Mouse (Mus musculus): ENCODE measurements around the gene Irf2bp1. TPM values are rescaled to one million over a fixed set of nuclear protein-coding genes. Genes with fewer than 3 reads are reported as not detected.
A peak's percentile ranks its signal among the peaks of the same experiment; 100 is the strongest.

The Irf2bp1 gene
- polyA plus RNA-seq, 1 experiment: 53.2 TPM

- peaks cover 52% of the 10 kb centered on the region for H3K36me3 ChIP-seq (replicated peaks; ENCODE audit: low read length)
- no peaks in the 10 kb centered on the region for H3K9me3 ChIP-seq
- H3K4me3 ChIP-seq (replicated peaks): no peak overlapping the region
- TF ChIP-seq GATA1 (IDR thresholded peaks at IDR 0.05; ENCODE audit: borderline replicate concordance, low read length) (no peak), FLI1 (IDR thresholded peaks at IDR 0.05; ENCODE audit: low read length) (no peak)
- peaks cover 40% of the 10 kb centered on the region for H3K27me3 ChIP-seq (replicated peaks)
- H3K4me1 ChIP-seq: peaks cover 37% of the 10 kb centered on the region
Observed at GRCm38 (mm10) chr7:18993036-18993435, 10.8 kb upstream of the Irf2bp1 start.

- H3K4me3 ChIP-seq (replicated peaks): no peak overlapping the region
- H3K36me3 ChIP-seq (replicated peaks; ENCODE audit: low read length): peaks cover 47% of the 10 kb centered on the region
- no peaks in the 10 kb centered on the region for H3K9me3 ChIP-seq
- peaks cover 54% of the 10 kb centered on the region for H3K4me1 ChIP-seq
- TF ChIP-seq FLI1 (IDR thresholded peaks at IDR 0.05; ENCODE audit: low read length): no peak
- TF ChIP-seq GATA1 (IDR thresholded peaks at IDR 0.05; ENCODE audit: borderline replicate concordance, low read length): no peak
- H3K27me3 ChIP-seq (replicated peaks): peaks cover under 1% of the 10 kb centered on the region
Observed at GRCm38 (mm10) chr7:18998835-18999234, 5.0 kb upstream of the Irf2bp1 start.

GRCm38 (mm10) chr7:19000421-19000820, 3.4 kb upstream of the Irf2bp1 start:
- peak overlapping the region; percentile 92 for H3K4me3 ChIP-seq (replicated peaks)

GRCm38 (mm10) chr7:19001066-19001806, 2.6 kb upstream of the Irf2bp1 start:
- Histone ChIP-seq H3K36me3 (replicated peaks; ENCODE audit: low read length) (peaks cover 40% of the 10 kb centered on the region), H3K4me1 (peaks cover 74% of the 10 kb centered on the region), H3K4me3 (replicated peaks) (peak overlapping the region; percentile 92), H3K27me3 (replicated peaks) (no peaks in the 10 kb centered on the region), H3K9me3 (no peaks in the 10 kb centered on the region)
- TF ChIP-seq GATA1 (IDR thresholded peaks at IDR 0.05; ENCODE audit: borderline replicate concordance, low read length): no peak
- no peak for TF ChIP-seq FLI1 (IDR thresholded peaks at IDR 0.05; ENCODE audit: low read length)

More at GRCm38 (mm10) chr7:19000421-19000820, 3.4 kb upstream of the Irf2bp1 start:
- Histone ChIP-seq H3K27me3 (replicated peaks) (no peaks in the 10 kb centered on the region), H3K9me3 (no peaks in the 10 kb centered on the region), H3K4me1 (peaks cover 66% of the 10 kb centered on the region), H3K36me3 (replicated peaks; ENCODE audit: low read length) (peaks cover 40% of the 10 kb centered on the region)
- TF ChIP-seq FLI1 (IDR thresholded peaks at IDR 0.05; ENCODE audit: low read length) (no peak), GATA1 (IDR thresholded peaks at IDR 0.05; ENCODE audit: borderline replicate concordance, low read length) (no peak)

- H3K9me3 ChIP-seq: no peaks in the 10 kb centered on the region
- H3K27me3 ChIP-seq (replicated peaks): no peaks in the 10 kb centered on the region
- peaks cover 79% of the 10 kb centered on the region for H3K4me1 ChIP-seq
- peak overlapping the region; percentile 92 for H3K4me3 ChIP-seq (replicated peaks)
- peaks cover 37% of the 10 kb centered on the region for H3K36me3 ChIP-seq (replicated peaks; ENCODE audit: low read length)
- TF ChIP-seq GATA1 (IDR thresholded peaks at IDR 0.05; ENCODE audit: borderline replicate concordance, low read length) (no peak), FLI1 (IDR thresholded peaks at IDR 0.05; ENCODE audit: low read length) (no peak)
Observed at GRCm38 (mm10) chr7:19001807-19002085, 2.1 kb upstream of the Irf2bp1 start.

- Histone ChIP-seq H3K4me3 (replicated peaks) (peak overlapping the region; percentile 92), H3K27me3 (replicated peaks) (no peaks in the 10 kb centered on the region), H3K36me3 (replicated peaks; ENCODE audit: low read length) (peaks cover 41% of the 10 kb centered on the region), H3K4me1 (peaks cover 83% of the 10 kb centered on the region), H3K9me3 (no peaks in the 10 kb centered on the region)
- TF ChIP-seq FLI1 (IDR thresholded peaks at IDR 0.05; ENCODE audit: low read length) (no peak), GATA1 (IDR thresholded peaks at IDR 0.05; ENCODE audit: borderline replicate concordance, low read length) (no peak)
Observed at GRCm38 (mm10) chr7:19002115-19002514, 1.7 kb upstream of the Irf2bp1 start.

- H3K4me3 ChIP-seq (replicated peaks): peak overlapping the region; percentile 92
- no peak for TF ChIP-seq GATA1 (IDR thresholded peaks at IDR 0.05; ENCODE audit: borderline replicate concordance, low read length)
- H3K27me3 ChIP-seq (replicated peaks): no peaks in the 10 kb centered on the region
- H3K4me1 ChIP-seq: peaks cover 84% of the 10 kb centered on the region
- H3K36me3 ChIP-seq (replicated peaks; ENCODE audit: low read length): peaks cover 36% of the 10 kb centered on the region
- H3K9me3 ChIP-seq: no peaks in the 10 kb centered on the region
Observed at GRCm38 (mm10) chr7:19002848-19003498, 871 bp upstream of the Irf2bp1 start.

GRCm38 (mm10) chr7:19004631-19005079, 811 bp downstream of the Irf2bp1 start:
- TF ChIP-seq FLI1 (IDR thresholded peaks at IDR 0.05; ENCODE audit: low read length) (no peak), GATA1 (IDR thresholded peaks at IDR 0.05; ENCODE audit: borderline replicate concordance, low read length) (no peak)
- H3K9me3 ChIP-seq: no peaks in the 10 kb centered on the region
- no peaks in the 10 kb centered on the region for H3K27me3 ChIP-seq (replicated peaks)
- H3K4me1 ChIP-seq: peaks cover 77% of the 10 kb centered on the region
- peaks cover 26% of the 10 kb centered on the region for H3K36me3 ChIP-seq (replicated peaks; ENCODE audit: low read length)
- H3K4me3 ChIP-seq (replicated peaks): peak overlapping the region; percentile 99

GRCm38 (mm10) chr7:19005417-19006121, 1.7 kb downstream of the Irf2bp1 start:
- no peaks in the 10 kb centered on the region for H3K27me3 ChIP-seq (replicated peaks)
- H3K36me3 ChIP-seq (replicated peaks; ENCODE audit: low read length): peaks cover 26% of the 10 kb centered on the region
- no peak for TF ChIP-seq GATA1 (IDR thresholded peaks at IDR 0.05; ENCODE audit: borderline replicate concordance, low read length)
- TF ChIP-seq FLI1 (IDR thresholded peaks at IDR 0.05; ENCODE audit: low read length): no peak
- peaks cover 76% of the 10 kb centered on the region for H3K4me1 ChIP-seq
- no peaks in the 10 kb centered on the region for H3K9me3 ChIP-seq
- H3K4me3 ChIP-seq (replicated peaks): peak overlapping the region; percentile 59

- TF ChIP-seq FLI1 (IDR thresholded peaks at IDR 0.05; ENCODE audit: low read length) (no peak), GATA1 (IDR thresholded peaks at IDR 0.05; ENCODE audit: borderline replicate concordance, low read length) (no peak)
- no peak overlapping the region for H3K4me3 ChIP-seq (replicated peaks)
- peaks cover 26% of the 10 kb centered on the region for H3K36me3 ChIP-seq (replicated peaks; ENCODE audit: low read length)
- no peaks in the 10 kb centered on the region for H3K27me3 ChIP-seq (replicated peaks)
- H3K4me1 ChIP-seq: peaks cover 71% of the 10 kb centered on the region
- no peaks in the 10 kb centered on the region for H3K9me3 ChIP-seq
Observed at GRCm38 (mm10) chr7:19006476-19006875, 2.6 kb downstream of the Irf2bp1 start.
